Mouse (Mus musculus): ENCODE data around the gene Cep44.

Gene Cep44

DNA sequence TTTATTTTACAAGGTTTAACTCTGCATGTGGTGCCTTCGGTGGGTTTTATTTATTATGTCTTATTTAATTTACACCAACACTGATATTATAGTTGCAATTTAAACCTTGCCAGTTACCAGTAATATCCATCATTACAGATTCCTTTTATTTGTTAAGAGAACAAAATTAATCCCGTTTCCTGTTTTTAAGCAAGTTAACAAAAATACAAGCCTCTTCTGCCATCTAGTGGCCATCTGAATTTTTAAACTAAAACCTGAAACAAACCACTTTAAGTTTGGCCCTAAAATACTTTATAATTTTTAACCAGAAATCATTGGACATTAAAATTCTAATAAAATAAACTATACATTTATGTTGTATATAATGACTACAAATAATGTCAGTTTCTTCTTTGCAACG is 64.8 kb downstream of the Cep44 start:
- DNase-seq (ENCODE audit: low spot score): no peak

Measured in urinary bladder, postnatal 25 days (tissue).